Mouse (Mus musculus) MEL (cell line): ENCODE measurements at regions not wholly inside any gene's neighbourhood (a gene's known extent, or its start where the extent isn't known, plus 50 kb on each side); places are given as distances from the start of the nearest gene placed in this dataset.

Source experiments
- CTCF ChIP-seq, 3 experiments: IDR thresholded peaks in 2 of 3; conservative IDR thresholded peaks in 1 of 3; 2 replicates each; pipeline ENCODE4 v1.5.1; 2011 to 2012; ENCODE audit warnings: low read length in 3 of 3, low read depth in 2 of 3, mild to moderate bottlenecking in 2 of 3, improper control_type of control experiment in 1 of 3, inconsistent platforms in 1 of 3, mixed read lengths in 1 of 3, moderate library complexity in 1 of 3; ENCODE audit not compliant: control insufficient read depth in 1 of 3, insufficient read depth in 1 of 3, poor library complexity in 1 of 3, severe bottlenecking in 1 of 3
- EP300 ChIP-seq, 2 experiments: IDR thresholded peaks; 2 replicates each; pipeline ENCODE4 v1.6.1; 2011; ENCODE audit warnings: improper control_type of control experiment in 2 of 2, low read length in 2 of 2, low read depth in 1 of 2, mild to moderate bottlenecking in 1 of 2
- TBP ChIP-seq: IDR thresholded peaks from 2 replicates; pipeline ENCODE4 v1.8.0; 2011; ENCODE audit warnings: low read depth, low read length, improper control_type of control experiment
- UBTF ChIP-seq: IDR thresholded peaks from 2 replicates; pipeline ENCODE4 v1.6.1; 2012; ENCODE audit warnings: low read depth, mild to moderate bottlenecking, inconsistent platforms, low read length, improper control_type of control experiment, moderate library complexity, borderline replicate concordance; ENCODE audit not compliant: insufficient read depth

DNA sequence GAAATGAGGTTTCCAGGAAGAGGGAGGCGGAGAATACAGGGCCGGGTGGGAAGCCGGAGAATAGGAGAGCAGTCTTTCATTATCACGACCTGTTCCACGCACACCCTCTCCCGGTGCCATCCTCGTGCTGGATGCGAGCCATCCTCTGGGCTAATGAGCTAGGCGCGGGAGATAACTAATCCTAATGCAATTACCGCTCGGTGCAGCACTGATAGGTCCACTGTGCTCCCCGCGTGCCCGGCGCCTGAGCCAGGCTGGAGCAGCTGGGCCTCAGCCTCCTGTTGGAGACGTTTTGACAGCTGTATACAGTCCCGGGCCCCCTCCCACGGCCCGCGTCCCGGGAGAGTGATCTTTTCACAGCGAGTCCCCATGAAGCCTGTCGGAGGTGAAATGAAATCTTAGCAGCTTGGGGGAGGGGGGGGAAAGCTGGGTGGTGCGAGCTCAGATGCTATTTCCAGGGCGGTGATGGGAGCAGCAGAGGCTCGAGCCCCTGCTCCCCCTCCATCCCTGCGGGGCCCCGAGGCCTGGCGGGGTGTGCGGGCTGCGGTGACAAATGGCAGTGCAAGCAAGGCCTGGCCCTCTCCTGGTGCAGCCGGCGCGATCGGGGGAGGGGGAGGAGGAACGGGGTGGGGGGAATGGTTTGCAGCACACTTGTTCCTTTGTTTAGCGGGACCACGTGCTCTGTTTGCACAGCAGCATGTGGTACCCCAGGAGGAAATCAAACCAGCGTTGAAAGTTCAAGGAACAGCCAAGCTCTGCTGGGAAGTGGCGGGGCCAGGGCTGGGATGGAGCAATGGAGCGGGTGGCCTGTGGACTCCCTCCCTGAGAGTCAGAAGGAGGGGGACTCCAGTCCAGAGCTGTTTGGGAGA, 233.6 kb downstream of the Sorl1 start:
- TF ChIP-seq UBTF (no peak), CTCF (IDR thresholded peaks at IDR 0.05 in 2 of 3, conservative IDR thresholded peaks at IDR 0.05 in 1 of 3; ENCODE audit: control insufficient read depth in 1 of 3, insufficient read depth in 1 of 3, low read depth in 2 of 3, low read length in 3 of 3, poor library complexity in 1 of 3, severe bottlenecking in 1 of 3) (no peak), TBP (no peak), EP300 (IDR thresholded peaks at IDR 0.05; ENCODE audit: low read depth in 1 of 2, low read length in 2 of 2) (no peak)
